Mouse (Mus musculus): ENCODE measurements around the gene Meioc.
"Not testable (repeated sequence)": the region's sequence is repeated elsewhere in the genome, so short reads cannot be mapped to it uniquely, and the experiment has no call there.

Gene Meioc

DNA sequence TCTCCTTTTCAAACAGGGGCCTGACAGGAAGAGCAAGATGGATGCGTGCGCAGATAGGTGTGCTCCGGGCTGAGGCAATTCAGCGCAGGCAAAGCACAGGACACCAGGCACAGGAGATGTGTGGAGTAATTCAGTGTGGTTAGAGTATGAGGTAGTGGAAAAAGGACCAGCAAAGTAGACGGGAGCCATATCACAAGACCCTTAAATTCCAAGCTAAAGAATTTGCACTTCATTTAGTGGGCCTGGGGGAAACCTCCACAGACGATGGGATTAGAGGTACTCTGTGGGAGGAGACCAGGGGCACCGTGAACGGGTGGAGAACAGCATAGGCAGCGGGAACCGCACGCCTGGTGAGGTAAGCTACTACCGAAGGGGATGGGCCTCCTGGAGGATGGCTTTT lies 15.6 kb upstream of the Meioc start:
- DNase-seq (ENCODE audit: low read depth, low spot score), result no peak
- Histone ChIP-seq H3K27me3 (ENCODE audit: control insufficient read depth, insufficient read depth, low read length, poor library complexity, severe bottlenecking) (no peaks in the 10 kb centered on the region), H3K36me3 (ENCODE audit: control insufficient read depth, insufficient read depth, low read length, poor library complexity, severe bottlenecking) (no peaks in the 10 kb centered on the region)

DNA sequence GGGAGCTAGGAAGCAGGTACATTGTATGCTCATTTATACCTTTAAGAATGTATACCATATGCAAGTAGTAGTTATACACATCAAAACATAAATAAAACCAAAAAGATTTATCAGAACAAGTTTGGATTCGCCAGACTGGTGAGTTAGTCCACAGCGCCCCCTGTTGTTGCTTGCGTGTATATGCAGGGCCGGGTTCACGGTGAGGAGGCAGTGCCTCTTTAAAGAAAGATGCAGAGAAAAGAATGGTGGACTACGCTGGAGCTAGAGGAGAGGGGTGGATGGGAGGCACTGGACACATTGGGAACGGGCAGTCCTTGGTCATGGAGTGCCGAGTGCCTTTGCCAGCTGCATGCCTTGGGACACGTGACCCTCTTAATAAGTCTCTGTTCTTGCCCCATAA lies 12.1 kb upstream of the Meioc start:
- DNase-seq (ENCODE audit: low read depth, low spot score), result peak; percentile 49
- no peaks in the 10 kb centered on the region for H3K36me3 ChIP-seq (ENCODE audit: control insufficient read depth, insufficient read depth, low read length, poor library complexity, severe bottlenecking)

DNA sequence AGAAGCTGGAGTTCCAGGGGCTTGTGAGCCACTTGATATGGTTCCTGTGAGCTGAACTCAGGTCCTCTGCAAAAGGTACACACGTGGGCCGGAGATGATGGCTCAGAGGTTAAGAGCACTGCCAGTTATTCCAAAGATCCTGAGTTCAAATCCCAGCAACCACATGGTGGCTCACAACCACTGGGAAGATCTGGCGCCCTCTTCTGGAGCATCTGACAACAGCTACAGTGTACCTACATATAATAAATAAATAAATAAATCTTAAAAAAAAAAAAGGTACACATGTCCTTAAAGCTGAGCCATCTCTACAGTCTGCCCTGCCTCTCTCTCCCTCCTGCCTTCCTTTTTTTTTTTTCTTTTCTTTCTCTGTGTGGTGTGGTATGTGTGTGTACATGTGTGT lies 10.7 kb upstream of the Meioc start:
- DNase-seq (ENCODE audit: low read depth, low spot score), result peak; percentile 25
- Histone ChIP-seq H3K27me3 (ENCODE audit: control insufficient read depth, insufficient read depth, low read length, poor library complexity, severe bottlenecking) (no peaks in the 10 kb centered on the region), H3K36me3 (ENCODE audit: control insufficient read depth, insufficient read depth, low read length, poor library complexity, severe bottlenecking) (no peaks in the 10 kb centered on the region)

More for the DNA sequence above, 12.1 kb upstream of the Meioc start:
- no peaks in the 10 kb centered on the region for H3K27me3 ChIP-seq (ENCODE audit: control insufficient read depth, insufficient read depth, low read length, poor library complexity, severe bottlenecking)

DNA sequence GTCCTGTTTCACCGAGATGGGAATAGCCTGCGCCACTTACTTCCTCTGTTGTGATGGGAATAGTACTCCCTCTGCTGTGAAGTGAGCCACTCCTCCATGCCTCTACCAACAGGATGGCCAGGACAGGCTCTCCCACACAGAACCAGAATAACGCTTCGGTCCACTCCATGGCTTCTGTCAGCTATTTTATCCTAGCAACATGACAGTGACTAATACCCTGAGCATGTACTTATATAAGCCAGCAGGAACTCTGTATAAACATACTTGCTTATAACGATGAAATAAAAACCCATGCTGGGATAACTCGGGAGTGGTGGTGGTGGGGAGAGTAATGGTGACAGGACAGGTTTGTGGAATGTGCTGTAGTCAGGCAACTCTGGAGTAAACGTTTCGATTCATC lies 7.6 kb upstream of the Meioc start:
- DNase-seq (ENCODE audit: low read depth, low spot score), result no peak
- H3K36me3 ChIP-seq (ENCODE audit: control insufficient read depth, insufficient read depth, low read length, poor library complexity, severe bottlenecking), result no peaks in the 10 kb centered on the region
- no peaks in the 10 kb centered on the region for H3K27me3 ChIP-seq (ENCODE audit: control insufficient read depth, insufficient read depth, low read length, poor library complexity, severe bottlenecking)

DNA sequence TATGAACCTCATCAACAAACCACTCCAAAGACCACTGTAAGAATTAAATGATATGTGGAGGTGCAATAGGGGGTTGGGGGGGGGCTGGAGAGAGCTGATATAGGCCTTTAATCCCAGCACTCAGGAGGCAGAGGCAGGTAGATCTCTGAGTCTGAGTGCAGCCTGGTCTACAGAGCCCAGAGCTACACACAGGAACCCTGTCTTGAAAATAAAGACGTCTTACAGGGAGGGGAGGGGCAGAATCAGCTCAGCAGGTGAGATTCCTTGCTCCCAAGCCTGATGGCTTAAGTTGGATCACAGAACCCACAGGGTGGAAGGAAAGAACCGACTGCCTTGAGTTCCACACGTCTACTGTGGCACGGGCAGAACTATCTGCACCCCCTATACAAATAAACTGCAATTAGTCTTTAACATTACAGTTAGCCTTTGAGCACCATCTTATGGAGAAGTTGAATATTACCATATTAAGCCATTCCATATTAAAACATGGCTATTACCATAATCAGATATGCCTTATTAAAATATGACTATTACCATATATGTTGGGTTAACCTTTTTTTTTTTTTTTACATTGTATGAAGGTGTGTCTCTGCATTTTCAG lies 7.1 kb upstream of the Meioc start:
- no peak for DNase-seq (ENCODE audit: low read depth, low spot score)
- Histone ChIP-seq H3K27me3 (ENCODE audit: control insufficient read depth, insufficient read depth, low read length, poor library complexity, severe bottlenecking) (no peaks in the 10 kb centered on the region), H3K36me3 (ENCODE audit: control insufficient read depth, insufficient read depth, low read length, poor library complexity, severe bottlenecking) (no peaks in the 10 kb centered on the region)

DNA sequence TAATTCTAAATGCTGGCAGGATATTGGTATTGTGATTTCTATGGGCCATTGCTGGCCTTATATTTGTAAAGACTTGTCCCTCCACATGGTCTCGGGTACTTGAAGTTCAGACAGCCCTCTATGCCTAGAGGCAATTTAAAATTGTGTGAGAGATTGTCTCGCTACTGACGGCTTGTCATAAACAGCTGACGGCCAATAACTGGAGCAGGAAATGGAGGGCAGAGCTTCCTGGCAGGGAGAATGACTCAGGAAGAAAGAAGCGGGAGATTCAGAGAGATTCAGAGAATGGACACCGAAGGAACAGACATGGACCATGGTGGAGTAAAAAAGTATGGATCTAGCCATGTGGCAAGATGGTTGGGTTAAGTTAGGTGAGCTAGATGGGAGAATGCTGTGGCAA lies 6.6 kb upstream of the Meioc start:
- Histone ChIP-seq H3K36me3 (ENCODE audit: control insufficient read depth, insufficient read depth, low read length, poor library complexity, severe bottlenecking) (no peaks in the 10 kb centered on the region), H3K27me3 (ENCODE audit: control insufficient read depth, insufficient read depth, low read length, poor library complexity, severe bottlenecking) (no peaks in the 10 kb centered on the region)
- DNase-seq (ENCODE audit: low read depth, low spot score), result no peak

DNA sequence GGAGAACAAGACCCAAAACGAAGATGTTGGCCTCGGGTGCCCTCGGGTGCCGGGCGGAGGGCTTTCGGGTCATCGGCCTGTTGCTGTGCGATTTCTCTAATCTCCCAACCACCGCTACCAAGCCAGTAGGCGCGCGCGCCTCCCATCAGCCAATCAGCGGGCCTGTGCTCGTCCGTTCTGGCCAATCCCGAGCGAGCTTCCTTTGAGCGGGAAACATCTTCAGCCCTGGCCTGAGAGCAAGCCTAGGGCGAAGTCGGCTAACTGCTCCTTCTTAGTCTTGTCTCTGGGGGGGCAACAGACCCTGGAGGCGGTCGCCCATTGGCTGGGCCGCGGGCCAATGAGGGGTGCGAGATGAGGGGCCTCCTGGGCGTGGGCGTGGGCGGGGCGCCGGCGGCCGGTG lies 1.6 kb downstream of the Meioc start:
- DNase-seq (ENCODE audit: low read depth, low spot score), result no peak
- H3K36me3 ChIP-seq (ENCODE audit: control insufficient read depth, insufficient read depth, low read length, poor library complexity, severe bottlenecking), result no peaks in the 10 kb centered on the region
- H3K27me3 ChIP-seq (ENCODE audit: control insufficient read depth, insufficient read depth, low read length, poor library complexity, severe bottlenecking), result no peaks in the 10 kb centered on the region

DNA sequence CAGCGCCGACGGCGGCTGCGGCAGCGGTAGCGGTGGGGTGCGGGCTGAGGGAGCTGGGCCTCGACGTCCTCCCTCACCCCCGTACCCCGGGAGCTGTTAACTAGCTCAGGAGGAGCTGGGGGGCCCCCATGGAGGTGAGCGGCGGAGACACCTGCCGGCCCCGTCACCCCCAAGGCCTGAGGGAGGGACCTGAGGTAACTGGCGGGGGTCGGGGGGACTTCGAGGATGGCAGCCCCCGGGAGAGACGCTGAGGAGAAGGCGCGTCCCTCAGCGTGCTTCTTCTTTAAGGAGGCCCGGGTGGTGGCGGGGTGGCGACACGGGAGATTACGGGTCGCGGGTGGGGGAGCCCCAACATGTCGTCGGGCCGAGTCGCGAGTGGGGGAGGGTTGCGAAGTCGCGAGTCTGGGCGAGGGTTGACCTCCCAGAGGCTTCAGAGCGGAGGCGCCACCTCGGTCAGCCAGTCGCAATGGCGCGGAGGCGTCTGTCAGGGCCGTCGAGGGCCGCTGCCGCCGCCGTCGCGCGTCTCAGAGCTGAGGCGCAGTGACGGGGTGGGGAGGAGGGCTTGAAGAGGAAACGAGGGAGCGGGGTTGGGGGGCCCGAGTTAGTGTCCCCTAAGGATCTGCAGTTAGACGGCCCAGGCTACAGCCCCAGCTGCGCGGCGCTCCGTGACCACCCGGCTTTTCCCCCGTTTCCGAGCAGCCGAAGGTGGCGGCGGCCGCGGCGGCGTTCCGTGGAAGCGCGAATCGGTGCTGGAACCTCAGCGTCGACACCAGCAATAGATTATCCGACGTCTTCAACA lies 2.3 kb downstream of the Meioc start:
- H3K27me3 ChIP-seq (ENCODE audit: control insufficient read depth, insufficient read depth, low read length, poor library complexity, severe bottlenecking), result no peaks in the 10 kb centered on the region
- DNase-seq (ENCODE audit: low read depth, low spot score), result no peak
- H3K36me3 ChIP-seq (ENCODE audit: control insufficient read depth, insufficient read depth, low read length, poor library complexity, severe bottlenecking), result no peaks in the 10 kb centered on the region

DNA sequence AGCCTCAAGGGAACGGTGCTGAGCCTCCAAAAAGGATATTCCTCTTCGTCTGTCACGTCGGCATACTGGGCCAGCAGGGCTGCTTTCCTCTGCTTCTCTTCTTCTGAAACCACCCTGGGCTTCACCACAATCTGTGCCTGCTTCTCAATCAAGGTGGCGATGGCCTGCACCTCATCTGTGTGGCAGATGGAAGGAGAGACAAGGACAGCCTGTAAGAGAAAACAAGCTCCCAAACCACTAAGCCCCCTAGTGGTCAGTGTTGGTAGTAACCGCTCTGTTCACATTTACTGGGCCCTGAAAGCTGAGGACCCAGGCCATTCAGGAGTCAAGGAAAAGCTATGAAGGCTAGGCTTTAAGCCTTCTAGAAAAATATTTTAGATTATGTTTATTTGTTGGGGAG lies 26.6 kb downstream of the Meioc start:
- H3K27me3 ChIP-seq (ENCODE audit: control insufficient read depth, insufficient read depth, low read length, poor library complexity, severe bottlenecking), result no peaks in the 10 kb centered on the region
- DNase-seq (ENCODE audit: low read depth, low spot score), result peak; percentile 80
- peaks cover 5% of the 10 kb centered on the region; the same call in 1 of the 2 replicates for H3K36me3 ChIP-seq (ENCODE audit: control insufficient read depth, insufficient read depth, low read length, poor library complexity, severe bottlenecking)

DNA sequence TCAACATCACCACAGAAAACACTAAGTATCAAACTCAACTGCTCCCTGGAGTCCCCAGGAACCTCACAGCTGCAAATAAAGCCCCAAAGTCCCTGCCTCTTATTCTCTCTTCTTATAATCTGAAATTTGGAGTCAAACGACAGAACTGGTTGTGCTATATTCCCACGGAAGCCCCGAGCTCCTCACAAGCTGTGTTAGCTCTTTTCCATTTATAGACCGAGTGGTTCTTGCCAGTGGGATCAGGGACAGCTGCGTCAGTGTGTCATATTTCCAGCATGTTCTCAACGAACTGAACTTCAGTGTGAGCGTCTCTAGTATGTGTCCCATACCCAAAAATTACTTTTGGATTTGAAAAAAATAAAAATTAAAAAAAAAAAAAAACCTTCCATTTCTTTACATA lies 31.8 kb downstream of the Meioc start:
- Histone ChIP-seq H3K36me3 (ENCODE audit: control insufficient read depth, insufficient read depth, low read length, poor library complexity, severe bottlenecking) (peaks cover 5% of the 10 kb centered on the region; the same call in 1 of the 2 replicates), H3K27me3 (ENCODE audit: control insufficient read depth, insufficient read depth, low read length, poor library complexity, severe bottlenecking) (no peaks in the 10 kb centered on the region)
- no peak for DNase-seq (ENCODE audit: low read depth, low spot score)

DNA sequence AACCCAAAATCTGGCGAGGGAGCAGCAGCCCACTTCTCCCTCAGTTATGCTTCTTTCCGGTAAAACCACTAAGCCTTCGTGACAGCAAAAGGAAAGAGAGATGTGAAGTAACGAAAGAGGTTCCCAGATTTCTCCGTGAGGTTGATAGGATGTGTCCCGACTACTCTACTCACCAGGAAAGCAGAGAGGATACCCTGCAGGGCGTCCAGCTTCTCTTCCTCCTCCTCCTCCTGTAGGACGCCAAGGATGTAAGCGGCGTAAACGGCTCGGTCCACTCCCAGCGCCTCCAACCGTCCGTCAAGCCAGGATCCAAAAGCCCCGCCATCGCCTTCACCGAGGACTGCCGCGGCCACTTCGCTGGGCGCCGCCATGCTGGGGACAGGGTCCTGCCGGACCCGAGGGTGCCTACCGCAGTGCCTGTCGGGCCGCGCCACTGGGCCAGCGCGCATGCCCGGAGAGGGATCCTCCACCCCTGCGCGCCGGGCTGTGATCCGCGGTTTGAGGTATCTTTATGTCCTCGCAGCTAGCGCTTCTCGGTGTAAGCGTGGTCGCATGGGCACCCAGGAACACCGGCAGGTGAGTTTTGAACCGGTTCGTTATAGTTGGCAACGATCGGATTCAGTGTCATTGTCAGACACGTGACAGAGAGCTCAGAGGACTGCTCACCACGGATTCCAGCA lies 34.0 kb downstream of the Meioc start, which contains the start of gene Ccdc43:
Gene Ccdc43, minus strand, starts transcription at position 445 of the 680 bp plus-strand sequence.
- peak; percentile 89 for DNase-seq (ENCODE audit: low read depth, low spot score)
- no peaks in the 10 kb centered on the region for H3K27me3 ChIP-seq (ENCODE audit: control insufficient read depth, insufficient read depth, low read length, poor library complexity, severe bottlenecking)
- H3K36me3 ChIP-seq (ENCODE audit: control insufficient read depth, insufficient read depth, low read length, poor library complexity, severe bottlenecking), result 0 out of 2 replicates have a peak, but pooled peaks cover 5% of the 10 kb centered on the region

DNA sequence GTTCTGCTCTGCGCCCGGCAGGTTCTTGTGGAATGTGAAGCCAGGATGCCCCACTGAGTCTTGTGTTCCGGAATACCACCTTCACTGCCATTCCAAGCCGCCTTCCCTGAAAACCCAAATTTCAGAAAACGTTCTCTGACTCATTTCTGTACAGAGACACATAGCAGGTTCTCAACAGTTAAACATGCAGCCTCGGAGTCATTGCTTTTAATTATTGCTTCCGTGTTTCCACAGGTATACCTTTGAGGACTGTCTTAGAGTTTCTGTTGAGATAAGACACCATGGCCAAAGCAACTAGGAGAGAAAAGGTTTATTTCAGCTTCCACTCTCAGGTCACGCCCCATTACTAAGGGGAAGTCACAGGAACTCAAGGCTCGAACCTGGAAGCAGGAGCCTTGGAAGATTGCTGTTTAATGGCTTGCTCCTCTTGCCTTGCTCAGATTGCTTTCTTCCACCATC lies 34.5 kb downstream of the Meioc start:
- H3K36me3 ChIP-seq (ENCODE audit: control insufficient read depth, insufficient read depth, low read length, poor library complexity, severe bottlenecking), result 0 out of 2 replicates have a peak, but pooled peaks cover 5% of the 10 kb centered on the region
- no peak for DNase-seq (ENCODE audit: low read depth, low spot score)
- H3K27me3 ChIP-seq (ENCODE audit: control insufficient read depth, insufficient read depth, low read length, poor library complexity, severe bottlenecking), result no peaks in the 10 kb centered on the region

DNA sequence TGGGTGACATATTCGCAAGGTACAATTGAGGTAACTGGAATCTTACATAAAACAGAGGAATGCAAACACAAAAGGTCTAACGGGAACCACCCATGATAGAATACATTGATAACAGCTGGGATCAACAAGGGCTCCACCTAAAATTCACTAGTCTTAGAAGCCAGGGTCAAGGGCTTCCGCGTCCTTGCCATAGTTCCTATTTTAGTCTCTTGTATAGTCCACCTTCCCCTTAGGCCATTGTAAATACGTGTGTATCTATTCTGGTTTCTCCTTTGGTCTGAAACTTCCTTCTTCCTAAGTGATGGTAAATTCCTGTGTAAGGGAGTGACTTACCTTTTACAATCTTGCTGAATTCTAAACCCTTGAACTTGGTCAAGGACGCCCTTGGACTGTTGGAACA lies 38.7 kb downstream of the Meioc start:
- not testable (repeated sequence) for H3K36me3 ChIP-seq (ENCODE audit: control insufficient read depth, insufficient read depth, low read length, poor library complexity, severe bottlenecking); H3K27me3 ChIP-seq (ENCODE audit: control insufficient read depth, insufficient read depth, low read length, poor library complexity, severe bottlenecking); DNase-seq (ENCODE audit: low read depth, low spot score)

DNA sequence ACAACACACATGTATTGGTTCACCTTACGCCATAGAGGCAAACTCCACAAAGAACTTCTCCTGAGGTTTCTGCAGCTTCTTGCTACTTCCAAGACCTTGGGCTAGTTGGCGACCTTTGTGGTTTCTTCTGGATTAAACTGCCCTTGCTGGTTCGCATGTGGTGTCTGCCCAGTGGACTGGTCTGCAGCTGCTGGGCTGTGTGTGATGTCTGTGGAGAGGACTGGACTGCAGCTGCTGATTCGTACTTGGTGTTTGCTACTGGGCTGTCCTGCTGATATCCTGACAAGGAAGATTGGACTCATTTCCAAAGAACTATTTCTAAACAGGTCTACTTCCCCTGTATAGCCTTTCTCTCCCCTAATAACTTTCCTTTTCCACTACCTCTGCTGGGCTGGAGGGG lies 48.9 kb downstream of the Meioc start:
- no peaks in the 10 kb centered on the region for H3K27me3 ChIP-seq (ENCODE audit: control insufficient read depth, insufficient read depth, low read length, poor library complexity, severe bottlenecking)
- no peaks in the 10 kb centered on the region for H3K36me3 ChIP-seq (ENCODE audit: control insufficient read depth, insufficient read depth, low read length, poor library complexity, severe bottlenecking)
- DNase-seq (ENCODE audit: low read depth, low spot score), result no peak

DNA sequence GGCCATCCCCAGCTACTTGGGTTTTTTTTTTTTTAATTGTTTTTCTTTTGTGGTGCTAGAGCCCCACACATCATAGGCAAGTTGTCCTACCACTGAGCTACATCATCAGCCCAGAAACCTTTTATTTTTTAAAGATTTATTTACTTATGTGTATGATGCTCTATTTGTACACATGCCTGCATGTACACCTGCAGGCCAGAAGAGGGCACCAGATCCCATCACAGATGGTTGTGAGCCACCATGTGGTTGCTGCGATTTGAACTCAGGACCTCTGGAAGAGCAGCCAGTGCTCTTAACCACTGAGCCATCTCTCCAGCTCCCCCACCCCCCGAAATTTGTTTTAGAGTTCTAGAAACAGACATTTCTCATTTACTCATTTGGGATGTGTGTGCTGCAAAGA lies 51.1 kb downstream of the Meioc start:
- H3K27me3 ChIP-seq (ENCODE audit: control insufficient read depth, insufficient read depth, low read length, poor library complexity, severe bottlenecking); DNase-seq (ENCODE audit: low read depth, low spot score); H3K36me3 ChIP-seq (ENCODE audit: control insufficient read depth, insufficient read depth, low read length, poor library complexity, severe bottlenecking): not testable (repeated sequence)
